Mouse (Mus musculus): ENCODE data around the gene Tmem185a. TPM values are rescaled to one million over a fixed set of nuclear protein-coding genes. Genes with fewer than 3 reads are reported as not detected.
"Not testable (repeated sequence)": the region's sequence is repeated elsewhere in the genome, so short reads cannot be mapped to it uniquely, and the experiment has no call there.

Tmem185a gene
- 15.4 and 20.5 TPM in 2 replicates for polyA plus RNA-seq (2012; ENCODE audit: insufficient read depth, insufficient read length, missing spikeins)

- H3K27ac ChIP-seq (ENCODE audit: insufficient read depth, low read depth, low read length) = peak within 1 kb of the TSS; percentile 62
- TF ChIP-seq POLR2A (IDR thresholded peaks at IDR 0.05; ENCODE audit: borderline replicate concordance, low read depth, low read length) (no peak), CTCF (IDR thresholded peaks at IDR 0.05; ENCODE audit: low read depth, low read length) (no peak)
- peaks cover 6% of the 10 kb centered on the region for H3K4me1 ChIP-seq (ENCODE audit: control insufficient read depth, insufficient read depth, low read length)
- peak within 1 kb of the TSS; percentile 84 for H3K4me3 ChIP-seq (ENCODE audit: insufficient read depth, low read length)
Observed at GRCm38 (mm10) chrX:70476792-70477776, at the start of gene Tmem185a. Gene Tmem185a, minus strand, starts transcription at chrX:70477180.

- H3K27ac ChIP-seq (ENCODE audit: insufficient read depth, low read depth, low read length); H3K4me1 ChIP-seq (ENCODE audit: control insufficient read depth, insufficient read depth, low read length); H3K4me3 ChIP-seq (ENCODE audit: insufficient read depth, low read length): not testable (repeated sequence)
Observed at GRCm38 (mm10) chrX:70514413-70514812, 37.4 kb upstream of the Tmem185a start.

GRCm38 (mm10) chrX:70487328-70487727 lies 10.3 kb upstream of the Tmem185a start:
- not testable (repeated sequence) for H3K27ac ChIP-seq (ENCODE audit: insufficient read depth, low read depth, low read length); H3K4me1 ChIP-seq (ENCODE audit: control insufficient read depth, insufficient read depth, low read length); H3K4me3 ChIP-seq (ENCODE audit: insufficient read depth, low read length)

- TF ChIP-seq CTCF (IDR thresholded peaks at IDR 0.05; ENCODE audit: low read depth, low read length) = no peak
- no peak for TF ChIP-seq POLR2A (IDR thresholded peaks at IDR 0.05; ENCODE audit: borderline replicate concordance, low read depth, low read length)
- no peak overlapping the region for H3K27ac ChIP-seq (ENCODE audit: insufficient read depth, low read depth, low read length)
- peaks cover 3% of the 10 kb centered on the region for H3K4me1 ChIP-seq (ENCODE audit: control insufficient read depth, insufficient read depth, low read length)
- H3K4me3 ChIP-seq (ENCODE audit: insufficient read depth, low read length) = no peak overlapping the region
Observed at GRCm38 (mm10) chrX:70482154-70482553, 5.2 kb upstream of the Tmem185a start.

- TF ChIP-seq POLR2A (IDR thresholded peaks at IDR 0.05; ENCODE audit: borderline replicate concordance, low read depth, low read length) = no peak
- TF ChIP-seq CTCF (IDR thresholded peaks at IDR 0.05; ENCODE audit: low read depth, low read length) = no peak
- no peak overlapping the region for H3K4me3 ChIP-seq (ENCODE audit: insufficient read depth, low read length)
- peaks cover 6% of the 10 kb centered on the region for H3K4me1 ChIP-seq (ENCODE audit: control insufficient read depth, insufficient read depth, low read length)
- H3K27ac ChIP-seq (ENCODE audit: insufficient read depth, low read depth, low read length) = no peak overlapping the region
Observed at GRCm38 (mm10) chrX:70478701-70479100, 1.7 kb upstream of the Tmem185a start.

- H3K4me1 ChIP-seq (ENCODE audit: control insufficient read depth, insufficient read depth, low read length) = peaks cover 6% of the 10 kb centered on the region
- TF ChIP-seq CTCF (IDR thresholded peaks at IDR 0.05; ENCODE audit: low read depth, low read length) = no peak
- no peak for TF ChIP-seq POLR2A (IDR thresholded peaks at IDR 0.05; ENCODE audit: borderline replicate concordance, low read depth, low read length)
- no peak overlapping the region for H3K27ac ChIP-seq (ENCODE audit: insufficient read depth, low read depth, low read length)
- peak overlapping the region; percentile 84; the same call in 1 of the 2 replicates for H3K4me3 ChIP-seq (ENCODE audit: insufficient read depth, low read length)
Observed at GRCm38 (mm10) chrX:70475215-70475765, 1.7 kb downstream of the Tmem185a start.

GRCm38 (mm10) chrX:70466897-70467296 lies 10.1 kb downstream of the Tmem185a start:
- TF ChIP-seq POLR2A (IDR thresholded peaks at IDR 0.05; ENCODE audit: borderline replicate concordance, low read depth, low read length) (no peak), CTCF (IDR thresholded peaks at IDR 0.05; ENCODE audit: low read depth, low read length) (no peak)
- no peak overlapping the region for H3K27ac ChIP-seq (ENCODE audit: insufficient read depth, low read depth, low read length)
- no peak overlapping the region for H3K4me3 ChIP-seq (ENCODE audit: insufficient read depth, low read length)
- no peaks in the 10 kb centered on the region for H3K4me1 ChIP-seq (ENCODE audit: control insufficient read depth, insufficient read depth, low read length)

- Histone ChIP-seq H3K4me1 (ENCODE audit: control insufficient read depth, insufficient read depth, low read length) (no peaks in the 10 kb centered on the region), H3K27ac (ENCODE audit: insufficient read depth, low read depth, low read length) (no peak overlapping the region), H3K4me3 (ENCODE audit: insufficient read depth, low read length) (no peak overlapping the region)
- TF ChIP-seq POLR2A (IDR thresholded peaks at IDR 0.05; ENCODE audit: borderline replicate concordance, low read depth, low read length) (no peak), CTCF (IDR thresholded peaks at IDR 0.05; ENCODE audit: low read depth, low read length) (no peak)
Observed at GRCm38 (mm10) chrX:70465489-70465888, 11.5 kb downstream of the Tmem185a start.

GRCm38 (mm10) chrX:70463621-70464020 lies 13.4 kb downstream of the Tmem185a start:
- H3K4me1 ChIP-seq (ENCODE audit: control insufficient read depth, insufficient read depth, low read length) = no peaks in the 10 kb centered on the region
- no peak for TF ChIP-seq CTCF (IDR thresholded peaks at IDR 0.05; ENCODE audit: low read depth, low read length)
- no peak overlapping the region for H3K27ac ChIP-seq (ENCODE audit: insufficient read depth, low read depth, low read length)
- no peak overlapping the region for H3K4me3 ChIP-seq (ENCODE audit: insufficient read depth, low read length)

- not testable (repeated sequence) for H3K4me3 ChIP-seq (ENCODE audit: insufficient read depth, low read length); H3K4me1 ChIP-seq (ENCODE audit: control insufficient read depth, insufficient read depth, low read length); H3K27ac ChIP-seq (ENCODE audit: insufficient read depth, low read depth, low read length)
Observed at GRCm38 (mm10) chrX:70452359-70452758, 24.6 kb downstream of the Tmem185a start.

- H3K4me3 ChIP-seq (ENCODE audit: insufficient read depth, low read length); H3K27ac ChIP-seq (ENCODE audit: insufficient read depth, low read depth, low read length); H3K4me1 ChIP-seq (ENCODE audit: control insufficient read depth, insufficient read depth, low read length): not testable (repeated sequence)
Observed at GRCm38 (mm10) chrX:70425473-70425872, 51.5 kb downstream of the Tmem185a start.

Other genes with a start within 250 kb of the Tmem185a start
- gene Ids, start 112.1 kb downstream of the Tmem185a start, polyA plus RNA-seq (2012; ENCODE audit: insufficient read depth, insufficient read length, missing spikeins) = 60.9 and 73.6 TPM in 2 replicates
- gene 1110012L19Rik, start 91.3 kb downstream of the Tmem185a start, polyA plus RNA-seq (2012; ENCODE audit: insufficient read depth, insufficient read length, missing spikeins) = 15.1 and 18.1 TPM in 2 replicates

All from bone marrow macrophage, adult 2 months (primary cell).